Mouse (Mus musculus): Measurements from ENCODE around the gene Plek. TPM values are rescaled to one million over a fixed set of nuclear protein-coding genes. Genes with fewer than 3 reads are reported as not detected.
"Not testable (repeated sequence)": the region's sequence is repeated elsewhere in the genome, so short reads cannot be mapped to it uniquely, and the experiment has no call there.

The Plek gene
- polyA plus RNA-seq, 1 experiment from 2014 or later = 9.9 TPM

DNA sequence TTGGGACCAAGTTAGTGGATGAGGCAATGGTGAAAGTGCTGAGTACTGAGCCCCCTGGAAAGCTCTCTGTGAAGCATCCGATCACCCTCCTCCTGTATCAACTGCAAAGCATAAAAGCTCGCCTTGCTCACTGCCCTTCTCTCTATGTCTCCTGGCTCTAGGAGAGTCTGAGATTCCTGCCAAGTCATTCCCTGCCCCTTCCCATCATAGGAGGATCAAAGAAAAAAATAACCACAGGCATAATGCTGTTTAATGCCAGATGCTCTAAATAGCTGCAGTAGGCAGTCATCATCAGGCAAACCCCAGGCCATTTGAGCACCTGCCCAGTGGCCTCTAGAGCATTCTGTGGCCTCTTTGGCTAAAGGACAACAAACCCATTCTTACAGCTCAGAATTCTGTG, 23.5 kb upstream of the Plek start:
- no peaks in the 10 kb centered on the region for H3K9me3 ChIP-seq (ENCODE audit: low read length)
- DNase-seq (ENCODE audit: low spot score) (no peak), ATAC-seq (no peak)
- no peak overlapping the region for H3K4me2 ChIP-seq (replicated peaks; ENCODE audit: low read depth, low read length)
- H3K36me3 ChIP-seq (ENCODE audit: insufficient read depth, low read length) = no peaks in the 10 kb centered on the region
- H3K4me3 ChIP-seq (ENCODE audit: low read depth, low read length) = no peak overlapping the region
- 89% methylated on average over 2 of the region's 2 CpGs for WGBS
- no peaks in the 10 kb centered on the region for H3K27me3 ChIP-seq (replicated peaks; ENCODE audit: insufficient read depth, low read length)
- H3K27ac ChIP-seq (ENCODE audit: low read length) = no peak overlapping the region
- TF ChIP-seq EP300 (IDR thresholded peaks at IDR 0.05) (no peak), CTCF (IDR thresholded peaks at IDR 0.05) (no peak)
- no peaks in the 10 kb centered on the region for H3K4me1 ChIP-seq (ENCODE audit: insufficient read depth, low read depth, low read length)
- H3K9ac ChIP-seq (replicated peaks; ENCODE audit: low read depth) = no peak overlapping the region

DNA sequence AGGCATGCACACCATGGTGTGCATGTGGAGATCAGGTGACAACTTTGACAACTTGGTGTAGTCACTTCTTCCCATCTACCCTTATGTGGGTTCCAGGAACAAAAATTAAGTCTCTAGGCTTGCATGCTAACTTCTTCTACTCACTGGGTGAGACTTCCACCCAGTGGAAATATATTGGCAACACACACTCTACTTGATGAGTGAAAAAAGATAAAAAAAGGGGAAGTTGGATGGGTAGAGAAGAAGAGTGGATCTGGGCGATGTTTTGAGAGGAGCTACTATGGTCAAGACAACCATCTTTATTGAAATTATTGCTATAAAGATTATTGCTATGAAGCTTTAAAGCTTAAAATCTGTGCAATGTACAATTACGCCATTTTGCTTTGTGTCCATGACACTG, 17.2 kb upstream of the Plek start:
- H3K4me1 ChIP-seq (ENCODE audit: insufficient read depth, low read depth, low read length); H3K27me3 ChIP-seq (replicated peaks; ENCODE audit: insufficient read depth, low read length); H3K36me3 ChIP-seq (ENCODE audit: insufficient read depth, low read length); ATAC-seq; DNase-seq (ENCODE audit: low spot score); H3K4me3 ChIP-seq (ENCODE audit: low read depth, low read length); H3K27ac ChIP-seq (ENCODE audit: low read length); H3K9ac ChIP-seq (replicated peaks; ENCODE audit: low read depth); H3K4me2 ChIP-seq (replicated peaks; ENCODE audit: low read depth, low read length); H3K9me3 ChIP-seq (ENCODE audit: low read length): not testable (repeated sequence)
- 90% methylated on average over 2 of the region's 2 CpGs for WGBS

- H3K4me2 ChIP-seq (replicated peaks; ENCODE audit: low read depth, low read length) = peak overlapping the region; percentile 66
- H3K4me3 ChIP-seq (ENCODE audit: low read depth, low read length) = peak overlapping the region; percentile 55
- TF ChIP-seq EP300 (IDR thresholded peaks at IDR 0.05) = no peak
- H3K27ac ChIP-seq (ENCODE audit: low read length) = no peak overlapping the region
- WGBS = 12% methylated on average over 6 of the region's 6 CpGs
- H3K27me3 ChIP-seq (replicated peaks; ENCODE audit: insufficient read depth, low read length) = no peaks in the 10 kb centered on the region
- peak overlapping the region; percentile 56 for H3K9ac ChIP-seq (replicated peaks; ENCODE audit: low read depth)
- H3K9me3 ChIP-seq (ENCODE audit: low read length) = no peaks in the 10 kb centered on the region
- H3K4me1 ChIP-seq (ENCODE audit: insufficient read depth, low read depth, low read length) = 0 out of 2 replicates have a peak, but pooled peaks cover 4% of the 10 kb centered on the region
- ATAC-seq (no peak), DNase-seq (ENCODE audit: low spot score) (peak; percentile 32)
- no peaks in the 10 kb centered on the region for H3K36me3 ChIP-seq (ENCODE audit: insufficient read depth, low read length)
Observed at GRCm38 (mm10) chr11:17052476-17053049, 382 bp upstream of the Plek start.

- Histone ChIP-seq H3K9ac (replicated peaks; ENCODE audit: low read depth) (no peak overlapping the region), H3K27me3 (replicated peaks; ENCODE audit: insufficient read depth, low read length) (no peaks in the 10 kb centered on the region), H3K27ac (ENCODE audit: low read length) (no peak overlapping the region), H3K4me3 (ENCODE audit: low read depth, low read length) (no peak overlapping the region), H3K4me1 (ENCODE audit: insufficient read depth, low read depth, low read length) (no peaks in the 10 kb centered on the region), H3K4me2 (replicated peaks; ENCODE audit: low read depth, low read length) (no peak overlapping the region), H3K9me3 (ENCODE audit: low read length) (no peaks in the 10 kb centered on the region), H3K36me3 (ENCODE audit: insufficient read depth, low read length) (no peaks in the 10 kb centered on the region)
- 88% methylated on average over 2 of the region's 2 CpGs for WGBS
- ATAC-seq (no peak), DNase-seq (ENCODE audit: low spot score) (no peak)
- TF ChIP-seq CTCF (IDR thresholded peaks at IDR 0.05) (no peak), EP300 (IDR thresholded peaks at IDR 0.05) (no peak)
Observed at GRCm38 (mm10) chr11:17045806-17046205, 6.4 kb downstream of the Plek start.

- no peak overlapping the region for H3K27ac ChIP-seq (ENCODE audit: low read length)
- no peak overlapping the region for H3K9ac ChIP-seq (replicated peaks; ENCODE audit: low read depth)
- no peaks in the 10 kb centered on the region for H3K27me3 ChIP-seq (replicated peaks; ENCODE audit: insufficient read depth, low read length)
- H3K4me2 ChIP-seq (replicated peaks; ENCODE audit: low read depth, low read length) = no peak overlapping the region
- TF ChIP-seq EP300 (IDR thresholded peaks at IDR 0.05) (no peak), CTCF (IDR thresholded peaks at IDR 0.05) (no peak)
- H3K9me3 ChIP-seq (ENCODE audit: low read length) = no peaks in the 10 kb centered on the region
- no peaks in the 10 kb centered on the region for H3K36me3 ChIP-seq (ENCODE audit: insufficient read depth, low read length)
- DNase-seq (ENCODE audit: low spot score) (no peak), ATAC-seq (no peak)
- WGBS = 71% methylated on average over 3 of the region's 3 CpGs
- H3K4me1 ChIP-seq (ENCODE audit: insufficient read depth, low read depth, low read length) = no peaks in the 10 kb centered on the region
- no peak overlapping the region for H3K4me3 ChIP-seq (ENCODE audit: low read depth, low read length)
Observed at GRCm38 (mm10) chr11:17023984-17024383, 28.2 kb downstream of the Plek start.

GRCm38 (mm10) chr11:17023206-17023605, 29.0 kb downstream of the Plek start:
- Histone ChIP-seq H3K27ac (ENCODE audit: low read length) (no peak overlapping the region), H3K4me1 (ENCODE audit: insufficient read depth, low read depth, low read length) (no peaks in the 10 kb centered on the region), H3K27me3 (replicated peaks; ENCODE audit: insufficient read depth, low read length) (no peaks in the 10 kb centered on the region), H3K9ac (replicated peaks; ENCODE audit: low read depth) (no peak overlapping the region), H3K9me3 (ENCODE audit: low read length) (no peaks in the 10 kb centered on the region), H3K36me3 (ENCODE audit: insufficient read depth, low read length) (no peaks in the 10 kb centered on the region), H3K4me2 (replicated peaks; ENCODE audit: low read depth, low read length) (no peak overlapping the region), H3K4me3 (ENCODE audit: low read depth, low read length) (no peak overlapping the region)
- no peak for ATAC-seq
- TF ChIP-seq EP300 (IDR thresholded peaks at IDR 0.05) (no peak), CTCF (IDR thresholded peaks at IDR 0.05) (no peak)
- no peak for DNase-seq (ENCODE audit: low spot score)
- 67% methylated on average over 6 of the region's 6 CpGs for WGBS

DNA sequence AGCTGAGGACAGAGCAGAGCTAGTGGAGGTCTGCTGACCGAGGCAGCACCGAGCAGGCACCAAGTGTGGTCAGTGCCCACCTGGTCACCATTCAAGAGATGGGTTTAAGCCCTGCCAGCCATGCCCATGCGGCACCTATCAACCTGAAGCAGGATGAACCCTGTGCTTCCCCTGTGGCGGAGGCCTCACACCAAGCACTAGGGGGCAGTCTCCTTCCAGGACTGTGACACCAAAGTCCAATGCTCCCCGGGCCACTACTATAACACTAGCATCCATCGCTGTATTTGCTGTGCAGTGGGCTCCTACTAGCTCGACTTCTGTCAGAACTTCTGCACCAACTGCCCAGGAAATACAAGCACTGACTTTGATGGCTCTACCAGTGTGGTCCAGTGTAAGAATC, 32.9 kb downstream of the Plek start:
- no peak for TF ChIP-seq EP300 (IDR thresholded peaks at IDR 0.05)
- no peak for TF ChIP-seq CTCF (IDR thresholded peaks at IDR 0.05)
- DNase-seq (ENCODE audit: low spot score) = no peak
- 88% methylated on average over 7 of the region's 7 CpGs for WGBS

More for the DNA sequence above, 32.9 kb downstream of the Plek start:
- ATAC-seq = no peak
- Histone ChIP-seq H3K4me1 (ENCODE audit: insufficient read depth, low read depth, low read length) (no peaks in the 10 kb centered on the region), H3K9ac (replicated peaks; ENCODE audit: low read depth) (no peak overlapping the region), H3K36me3 (ENCODE audit: insufficient read depth, low read length) (no peaks in the 10 kb centered on the region), H3K4me2 (replicated peaks; ENCODE audit: low read depth, low read length) (no peak overlapping the region), H3K27me3 (replicated peaks; ENCODE audit: insufficient read depth, low read length) (no peaks in the 10 kb centered on the region), H3K9me3 (ENCODE audit: low read length) (no peaks in the 10 kb centered on the region), H3K27ac (ENCODE audit: low read length) (no peak overlapping the region), H3K4me3 (ENCODE audit: low read depth, low read length) (no peak overlapping the region)

All from lung, postnatal 0 days (tissue).